Mouse (Mus musculus) neural tube, embryonic 11.5 days (tissue): ENCODE measurements around the gene Runx3. TPM values are rescaled to one million over a fixed set of nuclear protein-coding genes. Genes with fewer than 3 reads are reported as not detected.

Source experiments
- ATAC-seq: fragments of 200-750 bp; cut with Nextera tagmentation; 2 replicates; pipeline ENCODE4 v1.8.0; 2017; ENCODE audit warnings: moderate number of reproducible peaks, mild to moderate bottlenecking, moderate TSS enrichment, moderate library complexity; ENCODE audit not compliant: insufficient read depth, low FRiP score, low TSS enrichment
- DNase-seq: peaks from one replicate; pipeline ENCODE4 v3.0.0-alpha.2; 2015; ENCODE audit warnings: low spot score
- H3K27ac ChIP-seq: fragments of 300-500 bp; sonication (generic); 2 replicates; pipeline ENCODE4 v1.5.1; 2014; ENCODE audit warnings: low read depth, mild to moderate bottlenecking, low read length
- H3K27me3 ChIP-seq: fragments of 300-500 bp; sonication (generic); 2 replicates; pipeline ENCODE4 v1.6.1; 2014; ENCODE audit warnings: mild to moderate bottlenecking, low read length, mixed read lengths; ENCODE audit not compliant: control insufficient read depth, insufficient read depth
- H3K36me3 ChIP-seq: fragments of 300-500 bp; sonication (generic); 2 replicates; pipeline ENCODE4 v1.6.1; 2014; ENCODE audit warnings: mild to moderate bottlenecking, low read length, moderate library complexity, mixed read lengths; ENCODE audit not compliant: control insufficient read depth, insufficient read depth
- H3K4me1 ChIP-seq: fragments of 300-500 bp; sonication (generic); 2 replicates; pipeline ENCODE4 v1.6.1; 2014; ENCODE audit warnings: low read length, mixed read lengths; ENCODE audit not compliant: control insufficient read depth, insufficient read depth
- H3K4me2 ChIP-seq: fragments of 300-500 bp; sonication (generic); 2 replicates; pipeline ENCODE4 v1.6.1; 2014; ENCODE audit warnings: low read depth, mild to moderate bottlenecking, moderate library complexity
- H3K4me3 ChIP-seq: fragments of 300-500 bp; sonication (generic); 2 replicates; pipeline ENCODE4 v1.5.1; 2014; ENCODE audit warnings: low read depth, low read length
- H3K9ac ChIP-seq: fragments of 300-500 bp; sonication (generic); 2 replicates; pipeline ENCODE4 v1.6.1; 2014; ENCODE audit warnings: mild to moderate bottlenecking, low read length
- H3K9me3 ChIP-seq: fragments of 300-500 bp; sonication (generic); 2 replicates; pipeline ENCODE4 v1.6.1; 2016; ENCODE audit warnings: low read length; ENCODE audit not compliant: control insufficient read depth
- WGBS: fragments of 180-500 bp; shearing (Covaris S2); extraction: QIAGEN DNeasy Blood & Tissue Kit; methylation state at CpG from one replicate; pipeline ENCODE4 v1.1.7; 2014; 5-methylcytosine and 5-hydroxymethylcytosine counted together
- polyA plus RNA-seq: library from polyadenylated mRNA; unstranded; fragments of >200 nt; fragmentation: Nextera tagmentation; extraction: Ambion mirVana; gene quantifications from 2 replicates; pipeline ENCODE4 v1.2.1, GENCODE M21; 2014

Gene Runx3
- polyA plus RNA-seq, result 2.2 and 3.0 TPM in 2 replicates

GRCm38 (mm10) chr4:135120342-135121100 is at the start of gene Runx3:
Runx3 (plus strand) TSS chr4:135120652.
- Histone ChIP-seq H3K27me3 (no peaks in the 10 kb centered on the region), H3K4me3 (no peak within 1 kb of the TSS), H3K27ac (no peak within 1 kb of the TSS), H3K4me1 (no peaks in the 10 kb centered on the region), H3K9me3 (no peaks in the 10 kb centered on the region), H3K9ac (no peak within 1 kb of the TSS), H3K36me3 (no peaks in the 10 kb centered on the region), H3K4me2 (no peak within 1 kb of the TSS)
- DNase-seq (no peak), ATAC-seq (no peak)
- WGBS, result 86% methylated on average over 18 of the region's 18 CpGs

- Histone ChIP-seq H3K36me3 (no peaks in the 10 kb centered on the region), H3K4me3 (no peak overlapping the region), H3K4me1 (no peaks in the 10 kb centered on the region), H3K27me3 (no peaks in the 10 kb centered on the region), H3K9ac (no peak overlapping the region), H3K4me2 (no peak overlapping the region), H3K9me3 (no peaks in the 10 kb centered on the region), H3K27ac (no peak overlapping the region)
- ATAC-seq (no peak), DNase-seq (no peak)
- 89% methylated on average over 6 of the region's 6 CpGs for WGBS
These were observed 47.8 kb upstream of the Runx3 start for GRCm38 (mm10) chr4:135072671-135073070.

- no peaks in the 10 kb centered on the region for H3K9me3 ChIP-seq
- DNase-seq, result no peak
- no peak overlapping the region for H3K9ac ChIP-seq
- no peak overlapping the region for H3K27ac ChIP-seq
- ATAC-seq, result no peak
- no peaks in the 10 kb centered on the region for H3K4me1 ChIP-seq
- H3K4me2 ChIP-seq, result no peak overlapping the region
- 72% methylated on average over 10 of the region's 10 CpGs for WGBS
- H3K4me3 ChIP-seq, result no peak overlapping the region
- no peaks in the 10 kb centered on the region for H3K36me3 ChIP-seq
- no peaks in the 10 kb centered on the region for H3K27me3 ChIP-seq
These were observed 46.9 kb upstream of the Runx3 start for GRCm38 (mm10) chr4:135073523-135073922.

- H3K9ac ChIP-seq, result no peak overlapping the region
- H3K9me3 ChIP-seq, result no peaks in the 10 kb centered on the region
- no peak overlapping the region for H3K4me2 ChIP-seq
- no peaks in the 10 kb centered on the region for H3K27me3 ChIP-seq
- no peaks in the 10 kb centered on the region for H3K4me1 ChIP-seq
- no peaks in the 10 kb centered on the region for H3K36me3 ChIP-seq
- H3K27ac ChIP-seq, result no peak overlapping the region
- no peak overlapping the region for H3K4me3 ChIP-seq
- DNase-seq, result no peak
- WGBS, result 55% methylated on average over 4 of the region's 4 CpGs
- no peak for ATAC-seq
These were observed 45.8 kb upstream of the Runx3 start for GRCm38 (mm10) chr4:135074646-135075045.

- Histone ChIP-seq H3K27ac (no peak overlapping the region), H3K4me1 (no peaks in the 10 kb centered on the region), H3K4me3 (no peak overlapping the region), H3K9ac (no peak overlapping the region), H3K27me3 (no peaks in the 10 kb centered on the region), H3K4me2 (no peak overlapping the region), H3K9me3 (no peaks in the 10 kb centered on the region), H3K36me3 (no peaks in the 10 kb centered on the region)
- DNase-seq, result no peak
- ATAC-seq, result no peak
- WGBS, result 88% methylated on average over 6 of the region's 6 CpGs
These were observed 45.1 kb upstream of the Runx3 start for GRCm38 (mm10) chr4:135075360-135075759.

- WGBS, result 80% methylated on average over 5 of the region's 5 CpGs
- H3K27me3 ChIP-seq, result no peaks in the 10 kb centered on the region
- ATAC-seq (no peak), DNase-seq (no peak)
- no peak overlapping the region for H3K27ac ChIP-seq
- H3K4me1 ChIP-seq, result no peaks in the 10 kb centered on the region
- H3K4me3 ChIP-seq, result no peak overlapping the region
- no peaks in the 10 kb centered on the region for H3K36me3 ChIP-seq
- H3K4me2 ChIP-seq, result no peak overlapping the region
- no peaks in the 10 kb centered on the region for H3K9me3 ChIP-seq
- no peak overlapping the region for H3K9ac ChIP-seq
These were observed 43.8 kb upstream of the Runx3 start for GRCm38 (mm10) chr4:135076611-135077010.

GRCm38 (mm10) chr4:135077196-135077595 is 43.3 kb upstream of the Runx3 start:
- DNase-seq, result no peak
- 80% methylated on average over 9 of the region's 9 CpGs for WGBS
- Histone ChIP-seq H3K9me3 (no peaks in the 10 kb centered on the region), H3K36me3 (no peaks in the 10 kb centered on the region), H3K4me3 (no peak overlapping the region), H3K27ac (no peak overlapping the region), H3K4me2 (no peak overlapping the region), H3K4me1 (no peaks in the 10 kb centered on the region), H3K27me3 (no peaks in the 10 kb centered on the region), H3K9ac (no peak overlapping the region)
- ATAC-seq, result no peak

- Histone ChIP-seq H3K27ac (no peak overlapping the region), H3K4me3 (no peak overlapping the region), H3K9ac (no peak overlapping the region), H3K4me1 (no peaks in the 10 kb centered on the region), H3K27me3 (no peaks in the 10 kb centered on the region), H3K36me3 (no peaks in the 10 kb centered on the region), H3K9me3 (no peaks in the 10 kb centered on the region), H3K4me2 (no peak overlapping the region)
- DNase-seq (no peak), ATAC-seq (no peak)
- WGBS, result 56% methylated on average over 23 of the region's 23 CpGs
These were observed 40.4 kb upstream of the Runx3 start for GRCm38 (mm10) chr4:135079859-135080640.

- no peak overlapping the region for H3K27ac ChIP-seq
These were observed 39.9 kb upstream of the Runx3 start for GRCm38 (mm10) chr4:135080641-135080920.

More at GRCm38 (mm10) chr4:135080641-135080920, 39.9 kb upstream of the Runx3 start:
- Histone ChIP-seq H3K4me2 (no peak overlapping the region), H3K36me3 (no peaks in the 10 kb centered on the region), H3K4me3 (no peak overlapping the region), H3K27me3 (no peaks in the 10 kb centered on the region), H3K9me3 (no peaks in the 10 kb centered on the region), H3K4me1 (no peaks in the 10 kb centered on the region), H3K9ac (no peak overlapping the region)
- ATAC-seq (no peak), DNase-seq (no peak)
- WGBS, result 61% methylated on average over 7 of the region's 7 CpGs
